Mouse (Mus musculus) heart, embryonic 14.5 days (tissue): Measurements from ENCODE around the gene Eml3. TPM values are rescaled to one million over a fixed set of nuclear protein-coding genes. Genes with fewer than 3 reads are reported as not detected.

Source experiments
- ATAC-seq: fragments of 200-750 bp; cut with Nextera tagmentation; 2 replicates; pipeline ENCODE4 v1.8.0; 2017; ENCODE audit warnings: low read depth, moderate TSS enrichment; ENCODE audit not compliant: insufficient number of reproducible peaks, insufficient read depth, low FRiP score
- H3K27ac ChIP-seq, 2 experiments: fragments of 200-500 bp in 1 of 2; fragments of 300-500 bp in 1 of 2; sonication (generic) in 1 of 2; replicated peaks in 1 of 2; 2 replicates each; pipeline ENCODE4 v1.5.1; 2012 to 2014; ENCODE audit warnings: low read depth in 2 of 2, low read length in 2 of 2, control low read depth in 1 of 2, mild to moderate bottlenecking in 1 of 2, mixed read lengths in 1 of 2; ENCODE audit not compliant: control insufficient read depth in 1 of 2, insufficient read depth in 1 of 2
- H3K27me3 ChIP-seq: fragments of 300-500 bp; sonication (generic); 2 replicates; pipeline ENCODE4 v1.6.1; 2014; ENCODE audit warnings: mild to moderate bottlenecking, low read length, control low read depth; ENCODE audit not compliant: control insufficient read depth, insufficient read depth
- H3K36me3 ChIP-seq: fragments of 300-500 bp; sonication (generic); 2 replicates; pipeline ENCODE4 v1.6.1; 2014; ENCODE audit warnings: mild to moderate bottlenecking, control low read depth, low read length, mixed read lengths; ENCODE audit not compliant: control insufficient read depth, insufficient read depth
- H3K4me1 ChIP-seq, 2 experiments: fragments of 200-500 bp in 1 of 2; fragments of 300-500 bp in 1 of 2; sonication (generic) in 1 of 2; 2 replicates each; pipeline ENCODE4 v1.6.1; 2012 to 2014; ENCODE audit warnings: low read length in 2 of 2, control low read depth in 1 of 2, mixed read lengths in 1 of 2; ENCODE audit not compliant: control insufficient read depth in 2 of 2, insufficient read depth in 2 of 2
- H3K4me2 ChIP-seq: fragments of 300-500 bp; sonication (generic); 2 replicates; pipeline ENCODE4 v1.6.1; 2014; ENCODE audit warnings: mild to moderate bottlenecking, low read length
- H3K4me3 ChIP-seq, 2 experiments: fragments of 200-500 bp in 1 of 2; fragments of 300-500 bp in 1 of 2; sonication (generic) in 1 of 2; 2 replicates each; pipeline ENCODE4 v1.5.1; 2012 to 2014; ENCODE audit warnings: low read length in 2 of 2, mild to moderate bottlenecking in 2 of 2, control low read depth in 1 of 2, low read depth in 1 of 2, moderate library complexity in 1 of 2; ENCODE audit not compliant: control insufficient read depth in 1 of 2, insufficient read depth in 1 of 2
- H3K9ac ChIP-seq: fragments of 300-500 bp; sonication (generic); 2 replicates; pipeline ENCODE4 v1.6.1; 2014; ENCODE audit warnings: mild to moderate bottlenecking, low read length
- H3K9me3 ChIP-seq: fragments of 300-500 bp; sonication (generic); 2 replicates; pipeline ENCODE4 v1.6.1; 2016; ENCODE audit warnings: low read length, control low read depth; ENCODE audit not compliant: control insufficient read depth
- WGBS: fragments of 180-500 bp; shearing (Covaris S2); extraction: QIAGEN DNeasy Blood & Tissue Kit; methylation state at CpG from one replicate; pipeline ENCODE4 v1.1.7; 2014; 5-methylcytosine and 5-hydroxymethylcytosine counted together
- microRNA-seq: library from miRNA; unstranded; fragments of <30 nt; microRNA quantifications from one replicate; pipeline ENCODE4, GENCODE M21; 2016
- polyA plus RNA-seq: library from polyadenylated mRNA; unstranded; fragments of >200 nt; fragmentation: Nextera tagmentation; extraction: Ambion mirVana; gene quantifications from 2 replicates; pipeline ENCODE4 v1.2.1, GENCODE M21; 2014

The Eml3 gene
- polyA plus RNA-seq, 1 experiment from 2014 or later, result 9.0 TPM

- H3K4me3 ChIP-seq, result peak overlapping the region; percentile 87 to 94
- peaks cover 50 to 72% of the 10 kb centered on the region in 2 experiments for H3K4me1 ChIP-seq
- peak overlapping the region; percentile 97 for H3K9ac ChIP-seq
- WGBS, result under 1% methylated on average over 53 of the region's 53 CpGs
- peak overlapping the region; percentile 97 to 98 for H3K27ac ChIP-seq
- no peaks in the 10 kb centered on the region for H3K27me3 ChIP-seq
- peak overlapping the region; percentile 77 for H3K4me2 ChIP-seq
- ATAC-seq, result peak; percentile 72
- no peaks in the 10 kb centered on the region for H3K36me3 ChIP-seq
- no peaks in the 10 kb centered on the region for H3K9me3 ChIP-seq
These were observed 60.4 kb downstream of the Eml3 start for GRCm38 (mm10) chr19:8989567-8990431.

DNA sequence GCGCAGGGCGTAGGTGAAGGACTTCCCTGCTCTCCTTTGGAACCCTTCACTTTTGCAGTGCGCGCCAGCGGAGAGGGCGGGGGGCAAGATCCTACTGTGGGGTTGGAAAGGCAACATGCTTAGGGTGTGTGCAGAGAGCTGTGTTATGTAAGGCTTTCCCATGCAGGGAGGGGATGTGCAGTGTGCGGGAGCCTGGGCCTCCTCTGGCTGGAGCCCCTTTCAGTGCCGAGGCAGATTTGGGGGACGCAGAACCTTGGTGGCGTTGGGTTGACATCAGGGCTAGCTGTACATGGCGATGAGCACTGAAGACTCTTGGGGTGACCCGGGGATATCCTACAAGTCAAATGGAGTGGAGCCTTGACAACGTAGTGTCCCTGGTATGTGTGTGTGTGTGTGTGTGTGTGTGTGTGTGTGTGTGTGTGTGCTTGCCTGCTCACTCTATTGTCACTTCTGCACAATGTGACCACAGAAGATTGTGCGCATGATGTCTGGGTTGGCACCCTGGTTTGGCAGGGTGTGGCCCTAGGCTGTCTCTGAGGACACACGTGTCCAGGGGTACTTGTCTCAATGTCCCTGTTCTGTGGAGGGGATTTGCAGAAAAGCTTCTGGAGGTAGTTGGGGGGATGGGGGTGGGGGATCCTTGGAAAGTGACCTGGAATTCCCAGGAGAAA lies 61.2 kb downstream of the Eml3 start:
- 6% methylated on average over 15 of the region's 15 CpGs for WGBS
- ATAC-seq, result peak; percentile 25; the same call in 1 of the 2 replicates
- H3K36me3 ChIP-seq, result no peaks in the 10 kb centered on the region
- H3K4me1 ChIP-seq, result peaks cover 53 to 72% of the 10 kb centered on the region in 2 experiments
- H3K9me3 ChIP-seq, result no peaks in the 10 kb centered on the region
- H3K4me3 ChIP-seq, result peak overlapping the region; percentile 87 to 94
- peak overlapping the region; percentile 77 for H3K4me2 ChIP-seq
- no peaks in the 10 kb centered on the region for H3K27me3 ChIP-seq
- peak overlapping the region; percentile 81 to 98 for H3K27ac ChIP-seq
- H3K9ac ChIP-seq, result peak overlapping the region; percentile 97

Small RNA genes lying within 50 kb of the gene (microRNA-seq; reads per million reads assigned to microRNA genes)
- not detected for gene Mir5136

Other genes starting within 250 kb of the Eml3 start
- 62.2 and 65.7 TPM in 2 replicates for gene Slc3a2, start 206.2 kb upstream of the Eml3 start, polyA plus RNA-seq
- 49.7 and 50.5 TPM in 2 replicates for gene Wdr74, start 193.7 kb upstream of the Eml3 start, polyA plus RNA-seq
- gene 1700092M07Rik, start 188.8 kb upstream of the Eml3 start, polyA plus RNA-seq, result 1.2 TPM in 1 of 2 replicates, not detected in the other
- gene Stx5a, start 188.1 kb upstream of the Eml3 start, polyA plus RNA-seq, result 81.4 and 83.5 TPM in 2 replicates
- 101 and 105 TPM in 2 replicates for gene Nxf1, start 172.5 kb upstream of the Eml3 start, polyA plus RNA-seq
- gene Tmem223, start 158.6 kb upstream of the Eml3 start, polyA plus RNA-seq, result 167 and 196 TPM in 2 replicates
- 59.0 and 69.7 TPM in 2 replicates for gene Tmem179b, start 155.1 kb upstream of the Eml3 start, polyA plus RNA-seq
- gene Taf6l, start 143.1 kb upstream of the Eml3 start, polyA plus RNA-seq, result 10.8 and 10.9 TPM in 2 replicates
- 128 and 146 TPM in 2 replicates for gene Polr2g, start 131.0 kb upstream of the Eml3 start, polyA plus RNA-seq
- gene Zbtb3, start 127.0 kb upstream of the Eml3 start, polyA plus RNA-seq, result 3.0 and 3.2 TPM in 2 replicates
- 27.7 and 31.8 TPM in 2 replicates for gene Ttc9c, start 110.2 kb upstream of the Eml3 start, polyA plus RNA-seq
- gene Hnrnpul2, start 109.5 kb upstream of the Eml3 start, polyA plus RNA-seq, result 3.9 and 5.0 TPM in 2 replicates
- 0.43 TPM in 1 of 2 replicates, not detected in the other for gene AC129217.1, start 99.8 kb upstream of the Eml3 start, polyA plus RNA-seq
- 40.6 and 45.0 TPM in 2 replicates for gene Bscl2, start 92.1 kb upstream of the Eml3 start, polyA plus RNA-seq
- gene Gng3, start 90.4 kb upstream of the Eml3 start, polyA plus RNA-seq, result 1.0 and 2.3 TPM in 2 replicates
- 1.2 and 1.3 TPM in 2 replicates for gene Lrrn4cl, start 78.8 kb upstream of the Eml3 start, polyA plus RNA-seq
- 118 and 123 TPM in 2 replicates for gene Ubxn1, start 58.1 kb upstream of the Eml3 start, polyA plus RNA-seq
- 67.4 and 78.2 TPM in 2 replicates for gene Uqcc3, start 48.6 kb upstream of the Eml3 start, polyA plus RNA-seq
- gene Lbhd1, start 45.8 kb upstream of the Eml3 start, polyA plus RNA-seq, result 48.3 and 51.5 TPM in 2 replicates
- not detected in 2 replicates for gene Gm49403, start 45.6 kb upstream of the Eml3 start, polyA plus RNA-seq
- gene 1810009A15Rik, start 40.7 kb upstream of the Eml3 start, polyA plus RNA-seq, result 53.7 and 55.8 TPM in 2 replicates
- gene Gm49416, start 40.6 kb upstream of the Eml3 start, polyA plus RNA-seq, result not detected in 2 replicates
- gene Ints5, start 36.5 kb upstream of the Eml3 start, polyA plus RNA-seq, result 18.2 TPM in 2 replicates
- 48.0 and 54.6 TPM in 2 replicates for gene Ganab, start 31.5 kb upstream of the Eml3 start, polyA plus RNA-seq
- 27.8 and 34.2 TPM in 2 replicates for gene B3gat3, start 9.2 kb upstream of the Eml3 start, polyA plus RNA-seq
- gene Rom1, start 196 bp upstream of the Eml3 start, polyA plus RNA-seq, result 0.94 and 1.6 TPM in 2 replicates
- gene Mta2, start 12.3 kb downstream of the Eml3 start, polyA plus RNA-seq, result 19.8 and 26.5 TPM in 2 replicates
- gene Tut1, start 24.3 kb downstream of the Eml3 start, polyA plus RNA-seq, result 14.5 and 15.6 TPM in 2 replicates
- gene Eef1g, start 37.5 kb downstream of the Eml3 start, polyA plus RNA-seq, result 234 and 253 TPM in 2 replicates
- gene Ahnak, start 59.7 kb downstream of the Eml3 start, polyA plus RNA-seq, result 29.4 and 30.6 TPM in 2 replicates
- gene Scgb1a1, start 158.4 kb downstream of the Eml3 start, polyA plus RNA-seq, result not detected in 2 replicates
- gene Asrgl1, start 206.1 kb downstream of the Eml3 start, polyA plus RNA-seq, result 11.8 and 15.2 TPM in 2 replicates